Mouse (Mus musculus): Measurements from ENCODE around the gene Mipep.

DNA sequence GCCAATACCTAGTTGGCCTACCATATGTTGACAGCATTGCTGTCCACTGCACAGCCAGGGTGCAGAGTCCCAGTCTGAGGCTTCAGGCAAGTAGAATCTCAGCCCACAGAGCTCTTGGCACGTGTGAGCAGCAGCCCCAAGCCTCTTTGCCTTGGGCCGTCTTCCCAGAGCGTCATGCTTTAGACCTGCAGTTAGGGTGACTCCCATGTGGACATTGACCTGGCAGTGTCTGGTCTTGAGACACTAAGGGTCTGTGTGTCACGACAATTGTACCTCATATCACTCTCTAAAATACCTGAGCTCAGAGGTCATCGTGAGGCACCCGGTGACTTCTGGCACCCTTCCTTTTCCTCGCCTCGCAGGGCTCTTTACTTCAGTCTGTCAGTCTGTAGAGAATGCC is 25.3 kb upstream of the Mipep start:
- TF ChIP-seq ZNF384 (IDR thresholded peaks at IDR 0.05; ENCODE audit: low read depth, low read length) (no peak), MAFK (IDR thresholded peaks at IDR 0.05; ENCODE audit: insufficient read depth, low read depth, low read length) (no peak), ZC3H11A (IDR thresholded peaks at IDR 0.05; ENCODE audit: borderline replicate concordance, low read depth, low read length) (no peak)
